Mouse (Mus musculus) hindbrain, embryonic 14.5 days (tissue): ENCODE data around the gene Ebf1. TPM values are rescaled to one million over a fixed set of nuclear protein-coding genes. Genes with fewer than 3 reads are reported as not detected.

Experiments used
- ATAC-seq: fragments of 200-750 bp; cut with Nextera tagmentation; 2 replicates; pipeline ENCODE4 v1.8.0; 2017; ENCODE audit warnings: moderate number of reproducible peaks, mild to moderate bottlenecking, moderate TSS enrichment, moderate library complexity; ENCODE audit not compliant: low FRiP score
- DNase-seq: peaks from one replicate; pipeline ENCODE4 v3.0.0-alpha.2; 2015; ENCODE audit warnings: low spot score
- H3K27ac ChIP-seq: fragments of 300-500 bp; sonication (generic); 2 replicates; pipeline ENCODE4 v1.5.1; 2014; ENCODE audit warnings: mild to moderate bottlenecking, moderate library complexity
- H3K27me3 ChIP-seq: fragments of 300-500 bp; sonication (generic); 2 replicates; pipeline ENCODE4 v1.6.1; 2014; ENCODE audit warnings: mild to moderate bottlenecking, low read length, mixed read lengths; ENCODE audit not compliant: control insufficient read depth, insufficient read depth
- H3K36me3 ChIP-seq: fragments of 300-500 bp; sonication (generic); replicated peaks from 2 replicates; pipeline ENCODE4 v1.6.1; 2014; ENCODE audit not compliant: control insufficient read depth, insufficient read depth
- H3K4me1 ChIP-seq: fragments of 300-500 bp; sonication (generic); replicated peaks from 2 replicates; pipeline ENCODE4 v1.6.1; 2014; ENCODE audit warnings: antibody characterized with exemption, low read length, mixed read lengths; ENCODE audit not compliant: control insufficient read depth, insufficient read depth
- H3K4me2 ChIP-seq: fragments of 300-500 bp; sonication (generic); replicated peaks from 2 replicates; pipeline ENCODE4 v1.6.1; 2014; ENCODE audit warnings: mild to moderate bottlenecking, moderate library complexity
- H3K4me3 ChIP-seq: fragments of 300-500 bp; sonication (generic); replicated peaks from 2 replicates; pipeline ENCODE4 v1.5.1; 2014; ENCODE audit warnings: mild to moderate bottlenecking, low read length
- H3K9ac ChIP-seq: fragments of 300-500 bp; sonication (generic); 2 replicates; pipeline ENCODE4 v1.6.1; 2014
- H3K9me3 ChIP-seq: fragments of 300-500 bp; sonication (generic); 2 replicates; pipeline ENCODE4 v1.6.1; 2016; ENCODE audit warnings: low read length; ENCODE audit not compliant: control insufficient read depth
- WGBS: fragments of 180-500 bp; shearing (Covaris S2); extraction: QIAGEN DNeasy Blood & Tissue Kit; methylation state at CpG from one replicate; pipeline ENCODE4 v1.1.7; 2014; 5-methylcytosine and 5-hydroxymethylcytosine counted together
- polyA plus RNA-seq: library from polyadenylated mRNA; unstranded; fragments of >200 nt; fragmentation: Nextera tagmentation; extraction: Ambion mirVana; gene quantifications from 2 replicates; pipeline ENCODE4 v1.2.1, GENCODE M21; 2014

The Ebf1 gene
- polyA plus RNA-seq, 1 experiment from 2014 or later = 123 TPM

DNA sequence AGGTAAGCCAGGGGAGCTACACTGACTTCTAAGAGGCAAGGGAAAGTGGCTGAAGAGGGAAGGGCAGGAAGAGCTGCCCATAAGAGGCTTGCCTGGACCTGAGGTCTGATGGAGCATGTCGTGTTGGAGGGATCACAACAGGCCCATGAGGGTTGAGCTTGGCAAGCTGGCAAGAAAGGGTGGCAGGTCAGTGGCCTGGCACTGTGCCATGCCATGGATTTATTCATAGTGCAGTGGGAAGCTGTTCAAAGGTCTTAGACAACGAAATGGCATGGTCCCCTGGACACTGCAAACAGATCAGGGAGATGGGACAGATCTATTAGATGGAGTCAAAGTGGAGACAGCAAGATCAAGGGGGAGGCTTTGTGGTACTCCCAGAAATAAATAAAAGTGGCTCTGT lies 24.4 kb downstream of the Ebf1 start:
- H3K9ac ChIP-seq = no peak overlapping the region
- no peaks in the 10 kb centered on the region for H3K27me3 ChIP-seq
- no peak for ATAC-seq
- WGBS = 56% methylated on average over 2 of the region's 2 CpGs
- H3K36me3 ChIP-seq = peaks cover 5% of the 10 kb centered on the region
- H3K4me1 ChIP-seq = peaks cover 25% of the 10 kb centered on the region
- H3K9me3 ChIP-seq = no peaks in the 10 kb centered on the region
- no peak for DNase-seq
- no peak overlapping the region for H3K4me3 ChIP-seq
- no peak overlapping the region for H3K27ac ChIP-seq
- no peak overlapping the region for H3K4me2 ChIP-seq

DNA sequence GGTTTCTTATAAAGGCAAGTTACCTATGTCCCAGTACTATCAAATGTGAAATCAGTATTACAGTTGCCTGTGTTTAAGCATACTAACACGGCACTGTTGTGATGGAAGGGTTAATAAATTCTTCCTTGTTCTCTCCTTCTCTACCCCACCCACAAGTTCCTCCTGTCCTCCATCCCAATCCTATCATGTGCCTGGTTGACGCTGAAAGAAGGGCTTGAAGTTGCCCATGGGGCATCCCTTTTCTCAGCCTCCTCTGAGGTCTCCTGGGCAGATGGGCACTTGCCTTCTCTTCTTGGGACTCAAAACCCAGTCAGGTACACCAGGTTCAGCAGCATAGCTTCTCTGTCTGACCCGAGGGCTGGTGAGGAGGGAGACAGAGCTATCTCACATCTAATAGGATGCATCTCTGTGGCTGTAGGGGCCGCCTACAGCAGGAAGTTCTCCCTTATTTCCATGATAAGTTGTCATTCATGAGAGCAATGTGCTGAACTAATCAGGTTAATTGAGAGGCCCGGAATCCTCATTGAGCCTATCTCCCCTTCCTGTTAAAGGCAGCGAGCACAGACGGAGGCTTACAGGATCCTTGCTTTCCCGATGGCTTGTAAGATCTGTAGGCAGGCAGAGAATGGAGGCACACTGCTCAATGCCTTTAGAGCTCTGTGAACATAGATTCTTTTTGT lies 37.4 kb downstream of the Ebf1 start:
- Histone ChIP-seq H3K4me1 (peaks cover 44% of the 10 kb centered on the region), H3K4me2 (no peak overlapping the region), H3K4me3 (no peak overlapping the region), H3K36me3 (no peaks in the 10 kb centered on the region), H3K9ac (no peak overlapping the region), H3K9me3 (no peaks in the 10 kb centered on the region), H3K27ac (peak overlapping the region; percentile 23), H3K27me3 (no peaks in the 10 kb centered on the region)
- ATAC-seq (no peak), DNase-seq (no peak)
- 34% methylated on average over 8 of the region's 8 CpGs for WGBS

- ATAC-seq (no peak), DNase-seq (no peak)
- WGBS = 31% methylated on average over 5 of the region's 5 CpGs
- H3K4me3 ChIP-seq = no peak overlapping the region
- H3K4me1 ChIP-seq = peaks cover 44% of the 10 kb centered on the region
- H3K27me3 ChIP-seq = no peaks in the 10 kb centered on the region
- H3K9ac ChIP-seq = no peak overlapping the region
- H3K36me3 ChIP-seq = no peaks in the 10 kb centered on the region
- H3K4me2 ChIP-seq = no peak overlapping the region
- H3K27ac ChIP-seq = peak overlapping the region; percentile 75
- no peaks in the 10 kb centered on the region for H3K9me3 ChIP-seq
Measured at GRCm38 (mm10) chr11:44655468-44655867, 38.4 kb downstream of the Ebf1 start.

DNA sequence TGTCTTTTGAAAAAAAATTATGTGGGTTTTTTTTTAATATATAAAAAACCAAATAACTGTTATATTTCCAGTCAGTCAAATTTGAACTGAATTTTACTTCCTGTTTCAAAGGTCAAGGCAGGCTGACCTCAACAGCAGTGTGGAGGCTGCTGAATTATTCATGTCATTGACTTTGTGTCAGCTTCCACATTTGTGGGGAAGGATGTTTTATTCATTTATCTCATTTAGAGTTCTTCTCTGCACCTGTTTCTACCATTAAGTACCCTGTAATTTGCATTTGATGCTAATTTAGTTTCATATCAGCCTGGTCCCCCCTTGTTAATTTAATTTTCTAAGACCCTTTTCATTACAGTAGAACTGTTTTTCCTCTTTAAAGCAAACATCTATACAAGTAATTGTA lies 39.8 kb downstream of the Ebf1 start:
- no peak for DNase-seq
- no peak for ATAC-seq

DNA sequence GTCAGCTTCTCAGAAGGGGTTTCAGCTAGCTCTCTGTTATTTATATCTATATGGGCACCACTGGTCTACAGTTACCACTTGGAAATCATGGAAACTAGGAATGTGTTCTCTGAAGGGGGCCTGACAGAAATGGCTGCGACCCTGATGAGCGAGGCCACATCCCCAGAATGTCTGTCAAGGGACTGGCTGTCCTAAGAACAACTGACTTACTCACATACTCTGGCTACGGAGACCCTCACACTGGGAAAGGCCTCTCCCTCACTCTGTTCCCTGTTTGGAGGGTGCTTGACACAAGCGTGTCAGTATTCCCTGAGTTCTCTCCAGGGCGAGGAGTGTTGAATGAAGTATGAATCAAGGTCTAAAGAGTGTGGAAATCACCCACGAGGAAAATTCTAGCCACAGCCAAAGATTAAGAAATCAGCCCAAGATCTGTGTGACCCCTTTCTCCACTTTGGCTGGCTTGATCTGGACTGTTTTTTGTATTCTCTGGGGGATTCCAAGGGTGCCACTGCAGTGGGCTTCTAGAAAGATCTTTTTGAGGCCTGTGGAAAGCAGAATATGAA lies 40.8 kb downstream of the Ebf1 start:
- Histone ChIP-seq H3K9ac (no peak overlapping the region), H3K27ac (0 out of 2 replicates have a peak overlapping the region, but pooled peaks have one; percentile 26), H3K36me3 (no peaks in the 10 kb centered on the region), H3K4me1 (peaks cover 46% of the 10 kb centered on the region), H3K4me3 (no peak overlapping the region), H3K4me2 (no peak overlapping the region), H3K9me3 (no peaks in the 10 kb centered on the region), H3K27me3 (no peaks in the 10 kb centered on the region)
- ATAC-seq = no peak
- DNase-seq = no peak
- 16% methylated on average over 6 of the region's 6 CpGs for WGBS

More for the DNA sequence above, 39.8 kb downstream of the Ebf1 start:
- H3K9me3 ChIP-seq = no peaks in the 10 kb centered on the region
- H3K4me3 ChIP-seq = no peak overlapping the region
- no peak overlapping the region for H3K4me2 ChIP-seq
- H3K27ac ChIP-seq = no peak overlapping the region
- H3K9ac ChIP-seq = no peak overlapping the region
- no peaks in the 10 kb centered on the region for H3K36me3 ChIP-seq
- peaks cover 42% of the 10 kb centered on the region for H3K4me1 ChIP-seq
- H3K27me3 ChIP-seq = no peaks in the 10 kb centered on the region

- Histone ChIP-seq H3K27me3 (no peaks in the 10 kb centered on the region), H3K36me3 (no peaks in the 10 kb centered on the region), H3K4me1 (peaks cover 54% of the 10 kb centered on the region), H3K4me3 (no peak overlapping the region), H3K27ac (no peak overlapping the region), H3K9ac (no peak overlapping the region), H3K4me2 (no peak overlapping the region), H3K9me3 (no peaks in the 10 kb centered on the region)
- no peak for DNase-seq
- ATAC-seq = no peak
- 86% methylated on average over 5 of the region's 5 CpGs for WGBS
Measured at GRCm38 (mm10) chr11:44661875-44662274, 44.8 kb downstream of the Ebf1 start.

- DNase-seq (no peak), ATAC-seq (no peak)
- 24% methylated on average over 4 of the region's 4 CpGs for WGBS
- H3K4me1 ChIP-seq = peaks cover 41% of the 10 kb centered on the region
- H3K9me3 ChIP-seq = no peaks in the 10 kb centered on the region
- no peak overlapping the region for H3K4me2 ChIP-seq
- no peaks in the 10 kb centered on the region for H3K27me3 ChIP-seq
- H3K27ac ChIP-seq = no peak overlapping the region
- no peaks in the 10 kb centered on the region for H3K36me3 ChIP-seq
- no peak overlapping the region for H3K9ac ChIP-seq
- H3K4me3 ChIP-seq = no peak overlapping the region
Measured at GRCm38 (mm10) chr11:44663609-44664141, 46.6 kb downstream of the Ebf1 start.

- 2% methylated on average over 18 of the region's 18 CpGs for WGBS
Measured at GRCm38 (mm10) chr11:44665156-44665682, 48.1 kb downstream of the Ebf1 start.

GRCm38 (mm10) chr11:44665741-44666531 lies 48.8 kb downstream of the Ebf1 start:
- ATAC-seq (no peak), DNase-seq (no peak)
- peak overlapping the region; percentile 60; the same call in 1 of the 2 replicates for H3K27ac ChIP-seq
- no peaks in the 10 kb centered on the region for H3K36me3 ChIP-seq
- 38% methylated on average over 7 of the region's 7 CpGs for WGBS
- H3K4me3 ChIP-seq = no peak overlapping the region
- no peaks in the 10 kb centered on the region for H3K27me3 ChIP-seq
- H3K4me2 ChIP-seq = peak overlapping the region; percentile 49
- peaks cover 41% of the 10 kb centered on the region for H3K4me1 ChIP-seq
- no peaks in the 10 kb centered on the region for H3K9me3 ChIP-seq
- peak overlapping the region; percentile 49 for H3K9ac ChIP-seq

More at GRCm38 (mm10) chr11:44665156-44665682, 48.1 kb downstream of the Ebf1 start:
- peak; percentile 71; the same call in 1 of the 2 replicates for ATAC-seq
- Histone ChIP-seq H3K36me3 (no peaks in the 10 kb centered on the region), H3K4me3 (peak overlapping the region; percentile 13), H3K4me2 (peak overlapping the region; percentile 49), H3K9me3 (no peaks in the 10 kb centered on the region), H3K27ac (peak overlapping the region; percentile 60), H3K27me3 (no peaks in the 10 kb centered on the region), H3K9ac (peak overlapping the region; percentile 49), H3K4me1 (peaks cover 41% of the 10 kb centered on the region)
- DNase-seq = no peak
